Mouse (Mus musculus): ENCODE data around the gene Cwf19l1.

Cwf19l1 gene

DNA sequence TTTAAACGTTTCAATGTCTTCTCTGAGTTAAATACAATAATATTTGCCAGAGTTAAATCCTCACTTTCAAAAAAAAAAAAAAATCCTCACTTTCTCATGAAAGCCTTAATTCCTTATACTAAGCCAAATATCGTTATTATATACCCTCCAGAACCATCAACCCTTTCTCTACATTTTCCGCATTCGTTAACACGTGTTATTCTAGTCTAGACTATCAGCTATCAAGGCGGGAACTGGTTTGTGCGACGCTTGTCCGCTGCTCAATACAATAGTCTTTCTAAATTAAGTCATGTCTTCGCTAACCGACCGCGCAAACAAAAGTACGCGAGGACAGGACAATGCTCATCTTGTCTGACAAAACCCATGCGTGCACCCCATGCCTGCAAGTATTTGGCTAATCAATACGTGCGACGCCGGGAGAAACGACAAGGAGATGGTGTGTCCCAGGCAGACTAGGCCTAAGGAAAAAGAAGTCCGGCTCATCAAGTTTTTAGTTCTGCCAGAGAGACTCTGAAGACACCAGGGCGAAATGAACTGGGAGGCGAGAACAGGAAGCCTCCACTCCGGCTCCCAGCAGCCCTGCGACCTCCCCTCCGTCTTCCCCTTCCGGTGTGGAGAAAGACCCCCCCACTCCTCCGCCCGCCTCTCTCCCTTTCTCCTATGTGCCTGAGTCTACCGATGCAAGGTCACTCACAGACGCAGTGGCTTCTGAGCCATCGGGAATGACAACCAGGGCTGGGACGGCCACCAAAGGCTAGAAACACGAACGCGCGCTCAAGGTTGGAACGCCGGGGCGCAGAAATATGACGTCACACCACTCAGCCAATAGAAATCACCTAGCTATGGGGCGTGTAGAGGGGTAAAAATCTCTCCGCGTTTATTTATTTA is at the start of gene Cwf19l1:
Gene Cwf19l1, minus strand, starts transcription at position 805 of the 888 bp plus-strand sequence.
- H3K27me3 ChIP-seq (ENCODE audit: control insufficient read depth, insufficient read depth, low read length, poor library complexity, severe bottlenecking) = no peaks in the 10 kb centered on the region
- peak; percentile 90 for DNase-seq (ENCODE audit: low read depth, low spot score)
- H3K36me3 ChIP-seq (ENCODE audit: control insufficient read depth, insufficient read depth, low read length, poor library complexity, severe bottlenecking) = peaks cover 5% of the 10 kb centered on the region; the same call in 1 of the 2 replicates

DNA sequence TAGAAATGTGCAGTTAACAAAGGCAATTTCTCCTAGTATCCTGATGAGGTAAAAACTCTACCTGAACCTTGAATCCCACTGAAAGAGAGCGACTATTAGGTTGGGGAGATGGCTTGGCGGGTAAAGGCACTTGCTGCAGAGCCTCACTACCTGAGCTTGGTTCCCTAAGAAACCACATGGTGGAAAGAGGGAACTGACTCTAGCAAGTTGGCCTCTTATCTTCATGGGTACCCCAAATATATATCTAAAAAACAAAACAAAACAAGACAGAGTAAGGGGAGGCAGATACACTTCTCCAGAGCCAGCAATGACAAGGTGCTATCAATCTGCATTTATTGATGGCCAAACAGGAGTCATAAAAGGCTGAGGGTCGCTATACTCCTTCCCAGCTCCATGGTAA is 48.3 kb upstream of the Cwf19l1 start:
- DNase-seq (ENCODE audit: low read depth, low spot score) = no peak
- H3K27me3 ChIP-seq (ENCODE audit: control insufficient read depth, insufficient read depth, low read length, poor library complexity, severe bottlenecking) = no peaks in the 10 kb centered on the region
- H3K36me3 ChIP-seq (ENCODE audit: control insufficient read depth, insufficient read depth, low read length, poor library complexity, severe bottlenecking) = no peaks in the 10 kb centered on the region

DNA sequence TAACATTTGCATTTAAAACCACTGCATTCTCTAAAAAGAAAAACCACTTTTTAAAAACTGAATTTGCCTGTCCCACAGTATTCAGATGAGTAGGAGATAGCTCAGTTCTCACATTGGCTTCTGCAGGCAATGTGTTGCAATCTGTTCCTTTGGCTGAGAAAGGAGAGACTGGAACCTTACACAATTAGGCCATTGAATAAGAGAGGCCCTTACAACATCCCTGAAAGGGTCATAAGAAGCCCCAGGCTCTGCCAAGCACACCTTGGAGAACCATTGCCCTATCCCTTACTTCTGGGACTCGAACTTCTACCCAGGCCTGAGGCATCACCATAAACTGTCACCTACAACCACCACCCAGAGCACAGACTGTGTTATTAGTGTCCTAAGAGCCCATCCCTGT is 44.8 kb upstream of the Cwf19l1 start:
- no peaks in the 10 kb centered on the region; the same call in 1 of the 2 replicates for H3K27me3 ChIP-seq (ENCODE audit: control insufficient read depth, insufficient read depth, low read length, poor library complexity, severe bottlenecking)
- H3K36me3 ChIP-seq (ENCODE audit: control insufficient read depth, insufficient read depth, low read length, poor library complexity, severe bottlenecking) = no peaks in the 10 kb centered on the region
- no peak for DNase-seq (ENCODE audit: low read depth, low spot score)

DNA sequence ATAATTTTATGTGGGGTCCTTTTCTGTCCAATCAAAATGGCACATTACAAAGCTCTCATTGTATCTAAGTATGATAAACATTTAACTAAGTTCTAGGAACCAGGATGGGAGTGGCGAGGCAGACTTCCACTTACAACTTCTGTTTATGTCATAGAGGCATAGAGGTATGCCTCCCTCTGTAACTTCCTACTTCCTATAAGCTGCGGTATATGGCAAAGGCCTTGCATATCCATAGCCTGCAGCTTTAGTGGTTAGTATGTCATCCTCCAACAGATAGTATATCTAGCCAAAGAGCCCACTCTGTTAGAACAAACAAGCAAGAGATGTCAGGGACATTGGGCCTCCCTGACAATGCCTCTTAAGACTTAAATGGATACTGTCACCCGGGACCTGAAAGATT is 41.1 kb upstream of the Cwf19l1 start:
- H3K36me3 ChIP-seq (ENCODE audit: control insufficient read depth, insufficient read depth, low read length, poor library complexity, severe bottlenecking) = no peaks in the 10 kb centered on the region
- no peaks in the 10 kb centered on the region; the same call in 1 of the 2 replicates for H3K27me3 ChIP-seq (ENCODE audit: control insufficient read depth, insufficient read depth, low read length, poor library complexity, severe bottlenecking)
- DNase-seq (ENCODE audit: low read depth, low spot score) = no peak

DNA sequence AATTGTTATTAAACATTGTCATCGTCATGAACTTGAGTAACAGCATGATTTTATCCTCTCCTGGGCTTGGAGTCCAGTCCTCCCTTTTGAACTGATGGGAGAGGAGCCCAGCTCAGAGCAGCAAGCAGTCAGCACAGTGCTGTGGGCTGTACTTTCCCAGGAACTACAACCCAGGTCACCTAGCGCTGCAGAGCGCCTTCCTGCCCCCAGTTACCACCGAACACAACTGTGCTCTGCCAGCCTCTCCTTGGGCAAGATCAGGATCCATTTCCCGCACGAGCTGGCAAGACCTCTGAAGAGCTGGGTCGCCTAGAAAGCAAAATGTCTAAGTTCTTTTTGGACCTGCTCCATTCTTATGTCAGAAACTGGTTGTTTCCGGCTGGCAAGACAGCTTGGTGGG is 39.2 kb upstream of the Cwf19l1 start:
- Histone ChIP-seq H3K36me3 (ENCODE audit: control insufficient read depth, insufficient read depth, low read length, poor library complexity, severe bottlenecking) (no peaks in the 10 kb centered on the region), H3K27me3 (ENCODE audit: control insufficient read depth, insufficient read depth, low read length, poor library complexity, severe bottlenecking) (no peaks in the 10 kb centered on the region; the same call in 1 of the 2 replicates)
- no peak for DNase-seq (ENCODE audit: low read depth, low spot score)

DNA sequence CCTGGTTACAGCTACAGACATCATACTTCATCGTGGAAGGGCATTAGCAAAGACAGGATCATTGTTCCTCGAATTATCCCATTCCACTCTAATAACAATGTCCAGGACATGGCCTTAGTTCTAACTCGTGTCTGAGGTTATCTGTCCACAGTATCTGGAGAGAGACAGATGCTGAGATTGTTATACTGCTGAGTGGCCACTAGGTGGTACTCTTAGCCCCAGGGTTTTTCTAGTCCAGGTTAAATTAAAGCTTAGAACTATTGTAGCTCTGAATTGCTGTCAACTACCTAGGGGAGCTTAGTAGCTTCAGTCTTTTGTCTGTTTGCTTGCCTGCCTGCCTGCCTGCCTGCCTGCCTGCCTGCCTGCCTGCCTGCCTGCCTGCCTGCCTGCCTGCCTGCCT is 25.8 kb upstream of the Cwf19l1 start:
- Histone ChIP-seq H3K36me3 (ENCODE audit: control insufficient read depth, insufficient read depth, low read length, poor library complexity, severe bottlenecking) (no peaks in the 10 kb centered on the region), H3K27me3 (ENCODE audit: control insufficient read depth, insufficient read depth, low read length, poor library complexity, severe bottlenecking) (no peaks in the 10 kb centered on the region; the same call in 1 of the 2 replicates)
- peak; percentile 55 for DNase-seq (ENCODE audit: low read depth, low spot score)

DNA sequence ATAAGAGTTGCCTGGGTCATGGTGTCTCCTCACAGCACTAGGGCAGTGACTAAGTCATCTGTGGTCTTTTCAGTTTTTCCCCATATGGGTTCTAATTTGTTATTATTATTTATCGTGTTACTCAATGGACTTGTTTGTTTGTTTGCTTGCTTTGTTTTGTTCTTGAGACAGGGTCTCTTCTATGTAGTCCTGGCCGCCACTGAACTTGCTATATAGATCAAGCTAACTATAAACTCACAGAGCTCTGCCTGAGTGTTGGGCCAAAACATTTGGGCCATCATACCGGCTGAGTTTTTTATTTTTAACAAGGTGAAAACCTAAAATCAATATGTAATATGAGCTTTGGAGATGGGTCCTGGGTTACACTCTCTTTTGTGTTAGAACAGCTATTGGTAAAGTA is 23.7 kb upstream of the Cwf19l1 start:
- DNase-seq (ENCODE audit: low read depth, low spot score) = no peak
- H3K27me3 ChIP-seq (ENCODE audit: control insufficient read depth, insufficient read depth, low read length, poor library complexity, severe bottlenecking) = no peaks in the 10 kb centered on the region; the same call in 1 of the 2 replicates
- H3K36me3 ChIP-seq (ENCODE audit: control insufficient read depth, insufficient read depth, low read length, poor library complexity, severe bottlenecking) = no peaks in the 10 kb centered on the region

DNA sequence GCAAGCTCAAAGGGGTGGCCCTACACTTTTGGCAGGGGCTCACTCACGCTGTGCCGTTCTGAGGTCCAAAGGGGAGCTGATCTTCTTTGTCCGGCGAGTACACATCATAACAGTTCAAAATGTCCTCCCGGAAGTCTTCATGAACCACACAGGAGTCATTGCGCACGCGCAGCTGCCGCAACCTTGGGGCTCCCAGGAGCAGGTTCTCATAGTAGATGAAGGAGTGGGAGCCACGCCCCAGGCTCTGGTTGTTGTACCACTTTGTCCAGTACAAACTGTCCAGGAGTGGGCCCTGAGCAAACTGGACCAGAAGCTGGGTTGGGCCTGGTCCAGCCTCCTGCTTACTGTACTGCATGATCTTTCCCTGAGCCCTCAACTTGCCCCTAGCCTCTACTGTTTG is 21.3 kb upstream of the Cwf19l1 start:
- Histone ChIP-seq H3K27me3 (ENCODE audit: control insufficient read depth, insufficient read depth, low read length, poor library complexity, severe bottlenecking) (no peaks in the 10 kb centered on the region; the same call in 1 of the 2 replicates), H3K36me3 (ENCODE audit: control insufficient read depth, insufficient read depth, low read length, poor library complexity, severe bottlenecking) (no peaks in the 10 kb centered on the region)
- DNase-seq (ENCODE audit: low read depth, low spot score) = no peak

DNA sequence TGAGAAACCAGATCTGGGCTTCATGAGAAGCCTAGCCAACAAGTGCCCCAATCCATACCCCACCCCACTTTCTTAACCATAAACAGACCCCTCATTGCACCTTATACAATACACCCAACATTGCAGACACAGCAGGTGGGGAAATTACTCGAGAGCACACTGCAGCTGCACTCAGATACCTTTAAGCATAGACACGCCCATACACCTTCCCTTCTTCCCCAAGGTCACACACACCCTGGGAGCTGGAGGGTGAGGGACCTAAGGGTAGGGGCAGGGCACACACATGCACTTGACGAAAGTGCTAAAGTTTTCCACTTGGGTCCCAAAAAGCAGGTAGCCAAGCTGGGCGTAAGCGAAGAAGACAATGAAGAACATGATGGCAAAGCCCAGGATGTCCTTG is 18.1 kb upstream of the Cwf19l1 start:
- H3K36me3 ChIP-seq (ENCODE audit: control insufficient read depth, insufficient read depth, low read length, poor library complexity, severe bottlenecking) = no peaks in the 10 kb centered on the region
- H3K27me3 ChIP-seq (ENCODE audit: control insufficient read depth, insufficient read depth, low read length, poor library complexity, severe bottlenecking) = no peaks in the 10 kb centered on the region; the same call in 1 of the 2 replicates
- DNase-seq (ENCODE audit: low read depth, low spot score) = no peak

DNA sequence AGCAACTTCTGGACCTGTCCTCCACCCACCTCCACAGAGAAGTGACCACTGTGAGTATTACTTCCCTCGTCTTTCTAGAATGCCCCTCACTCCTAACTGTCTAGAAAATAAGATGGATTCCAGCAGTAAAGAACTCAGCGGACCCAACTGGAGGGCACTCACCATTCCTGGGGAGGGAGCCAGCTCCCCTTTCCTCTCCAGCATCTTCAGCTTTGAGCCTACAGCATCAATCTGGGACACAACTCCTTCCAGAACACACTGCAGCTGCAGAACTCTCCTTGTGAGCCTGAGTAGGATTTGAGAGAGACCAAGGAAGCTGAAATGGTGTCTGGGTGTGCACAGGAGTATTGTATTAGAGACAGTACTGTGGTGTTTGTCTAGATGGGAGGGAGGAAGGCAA is 13.3 kb upstream of the Cwf19l1 start:
- H3K36me3 ChIP-seq (ENCODE audit: control insufficient read depth, insufficient read depth, low read length, poor library complexity, severe bottlenecking) = no peaks in the 10 kb centered on the region
- DNase-seq (ENCODE audit: low read depth, low spot score) = no peak
- no peaks in the 10 kb centered on the region; the same call in 1 of the 2 replicates for H3K27me3 ChIP-seq (ENCODE audit: control insufficient read depth, insufficient read depth, low read length, poor library complexity, severe bottlenecking)

DNA sequence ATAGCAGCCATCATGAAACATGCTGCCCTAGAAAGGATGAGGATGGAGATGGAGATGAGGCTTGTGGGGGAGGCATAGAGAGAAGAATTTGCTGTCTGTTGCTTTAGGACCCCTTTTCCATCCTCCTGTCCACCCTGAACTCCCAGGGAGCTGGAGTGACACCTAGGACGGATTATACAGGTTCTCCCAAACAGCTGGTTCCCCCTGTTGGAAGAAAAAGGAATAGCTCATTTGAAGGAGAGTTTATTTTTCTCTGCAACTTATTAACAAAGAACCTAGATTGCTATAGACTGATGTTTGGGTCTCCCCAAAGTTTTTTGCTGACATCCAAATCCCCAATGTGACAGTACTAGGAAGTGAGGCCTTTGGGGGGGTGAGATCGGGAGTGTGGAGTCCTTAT is 12.7 kb upstream of the Cwf19l1 start:
- Histone ChIP-seq H3K36me3 (ENCODE audit: control insufficient read depth, insufficient read depth, low read length, poor library complexity, severe bottlenecking) (peaks cover 2% of the 10 kb centered on the region; the same call in 1 of the 2 replicates), H3K27me3 (ENCODE audit: control insufficient read depth, insufficient read depth, low read length, poor library complexity, severe bottlenecking) (no peaks in the 10 kb centered on the region)
- DNase-seq (ENCODE audit: low read depth, low spot score) = peak; percentile 43

DNA sequence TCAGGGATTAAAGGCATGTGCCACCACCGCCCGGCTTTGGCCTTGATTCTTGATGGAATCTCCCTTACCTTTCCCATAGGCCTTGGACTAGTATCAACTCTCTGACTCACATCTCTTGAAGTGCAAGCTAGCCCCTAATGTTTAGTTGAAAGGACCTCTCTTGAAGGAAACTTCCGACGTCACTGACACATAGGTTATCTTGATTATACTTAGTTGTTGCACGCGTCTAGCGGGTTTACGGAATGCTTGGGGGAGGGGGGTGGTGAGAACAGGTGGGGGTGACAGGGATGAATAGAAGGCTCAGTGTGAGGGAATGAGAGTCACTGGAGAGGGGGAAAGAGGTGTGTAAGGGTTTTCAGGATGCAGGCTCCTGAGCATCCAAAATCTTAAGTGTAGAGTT is 11.3 kb upstream of the Cwf19l1 start:
- no peak for DNase-seq (ENCODE audit: low read depth, low spot score)
- Histone ChIP-seq H3K36me3 (ENCODE audit: control insufficient read depth, insufficient read depth, low read length, poor library complexity, severe bottlenecking) (peaks cover 2% of the 10 kb centered on the region; the same call in 1 of the 2 replicates), H3K27me3 (ENCODE audit: control insufficient read depth, insufficient read depth, low read length, poor library complexity, severe bottlenecking) (no peaks in the 10 kb centered on the region)

DNA sequence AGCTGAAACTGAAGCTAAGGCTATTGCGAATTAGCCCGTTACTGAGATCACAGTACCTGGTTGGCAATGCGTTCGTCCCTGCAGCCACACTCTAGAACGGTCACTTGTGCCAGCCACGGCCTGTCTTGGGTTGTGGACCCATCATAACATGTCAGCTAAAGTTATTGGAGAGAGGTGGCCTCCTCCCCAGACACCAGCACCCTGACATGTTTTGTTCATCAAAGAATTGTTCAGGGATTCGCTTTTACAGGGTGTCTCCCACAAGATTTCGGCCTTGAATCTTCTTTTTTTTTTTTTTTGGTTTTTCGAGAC is 10.8 kb upstream of the Cwf19l1 start:
- no peaks in the 10 kb centered on the region for H3K27me3 ChIP-seq (ENCODE audit: control insufficient read depth, insufficient read depth, low read length, poor library complexity, severe bottlenecking)
- H3K36me3 ChIP-seq (ENCODE audit: control insufficient read depth, insufficient read depth, low read length, poor library complexity, severe bottlenecking) = peaks cover 4% of the 10 kb centered on the region; the same call in 1 of the 2 replicates
- no peak for DNase-seq (ENCODE audit: low read depth, low spot score)

DNA sequence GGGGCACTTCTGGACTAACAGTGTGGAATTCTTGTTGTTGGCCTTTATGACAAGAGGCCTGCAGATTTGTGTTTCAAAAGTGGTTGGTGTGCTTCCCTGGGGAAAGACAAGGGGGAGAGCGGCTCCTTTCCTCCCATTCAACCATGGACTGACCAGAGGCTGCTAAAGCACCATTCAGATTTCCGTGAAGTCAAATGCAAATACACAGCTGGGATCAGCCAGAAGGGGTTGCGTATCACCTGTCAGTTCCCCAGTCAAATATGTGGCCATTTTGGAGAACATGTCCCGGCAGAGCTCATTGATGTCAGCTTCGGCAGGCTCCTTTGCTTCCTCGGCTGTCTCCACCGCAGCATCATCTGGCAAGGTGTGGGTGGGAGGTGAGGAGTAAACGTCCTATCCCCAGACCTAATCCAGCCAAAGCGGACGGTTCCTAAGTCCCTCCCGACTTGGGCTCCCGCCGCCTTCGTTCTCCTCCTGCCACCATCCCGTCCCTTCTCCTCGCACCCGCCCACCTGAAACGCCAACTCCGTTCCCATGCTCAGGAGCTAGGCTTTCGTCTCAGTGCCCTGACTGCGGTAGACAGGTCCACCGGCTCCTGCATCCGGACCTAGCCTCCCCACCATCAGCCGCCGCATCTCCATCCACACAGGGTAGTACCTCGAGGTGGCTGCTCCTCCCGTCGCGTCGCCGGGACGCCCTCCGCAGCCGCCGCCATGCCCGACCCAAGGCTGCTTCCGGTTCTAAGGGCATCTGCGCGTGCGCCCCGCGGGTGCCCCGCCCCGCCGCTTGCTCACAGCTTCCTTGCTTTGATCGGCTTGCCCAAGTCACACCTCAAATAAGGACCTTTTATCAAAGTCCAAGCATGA is 10.3 kb upstream of the Cwf19l1 start, which contains the start of gene Bloc1s2:
Gene Bloc1s2, minus strand, starts transcription at position 745 of the 866 bp plus-strand sequence.
- Histone ChIP-seq H3K36me3 (ENCODE audit: control insufficient read depth, insufficient read depth, low read length, poor library complexity, severe bottlenecking) (peaks cover 8% of the 10 kb centered on the region; the same call in 1 of the 2 replicates), H3K27me3 (ENCODE audit: control insufficient read depth, insufficient read depth, low read length, poor library complexity, severe bottlenecking) (no peaks in the 10 kb centered on the region)
- peak; percentile 93 for DNase-seq (ENCODE audit: low read depth, low spot score)

DNA sequence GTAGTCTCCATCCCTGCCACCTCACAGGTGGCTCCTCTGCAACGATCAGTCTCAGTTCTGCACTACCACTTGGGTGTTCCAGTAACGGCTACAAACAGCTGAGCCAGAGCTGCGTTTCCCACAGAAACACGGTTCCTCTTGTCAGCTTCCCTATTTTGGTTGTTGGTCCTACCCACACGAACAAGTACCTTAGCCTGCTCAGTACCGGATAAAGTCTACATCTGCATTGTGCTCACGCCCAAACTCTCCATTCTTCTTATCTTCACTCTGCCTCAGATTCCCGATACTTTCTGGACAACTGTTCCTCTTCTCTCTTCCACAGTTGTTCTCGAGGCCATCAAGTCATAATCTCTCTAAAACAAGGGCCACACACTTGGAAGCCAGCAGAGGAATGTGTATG is 8.7 kb upstream of the Cwf19l1 start:
- DNase-seq (ENCODE audit: low read depth, low spot score) = peak; percentile 62
- Histone ChIP-seq H3K27me3 (ENCODE audit: control insufficient read depth, insufficient read depth, low read length, poor library complexity, severe bottlenecking) (no peaks in the 10 kb centered on the region), H3K36me3 (ENCODE audit: control insufficient read depth, insufficient read depth, low read length, poor library complexity, severe bottlenecking) (peaks cover 9% of the 10 kb centered on the region; the same call in 1 of the 2 replicates)
